Mouse (Mus musculus): ENCODE data around the gene Ccer2.

GRCm38 (mm10) chr7:28799994-28800393 lies 44.0 kb downstream of the Ccer2 start:
- TF ChIP-seq POLR2A (IDR thresholded peaks at IDR 0.05; ENCODE audit: low read depth, low read length): no peak
- TF ChIP-seq CTCF (IDR thresholded peaks at IDR 0.05; ENCODE audit: extremely low read depth, insufficient read depth, insufficient read length, insufficient replicate concordance): no peak

Measured in spleen, adult 2 months (tissue).